11 mouse cellular contexts compared by ENCODE assay signal in genomic region chr17:27969896-27970295, GRCm38 (mm10).
DNase-seq lines count a peak whose midpoint lies in the region; ATAC-seq and TF ChIP-seq lines count a peak whose summit lies in the region.
"Had no signal": no experiment of that assay in that cellular context is flagged by ENCODE, and none has a peak within 500 bp of the region (broad histone marks: within the 10 kb centered on the region; RNA-seq: fewer than 3 reads in every experiment).

No protein-coding gene starts in this region.

- no peak overlapping the region for H3K4me3 ChIP-seq in heart, embryonic 14.5 days (ENCODE audit: control insufficient read depth in 1 of 2, insufficient read depth in 1 of 2, low read depth in 1 of 2, low read length in 2 of 2)
- no peak overlapping the region for H3K4me3 ChIP-seq in liver, adult 2 months (ENCODE audit: insufficient read depth, low read depth, low read length)
- H3K4me3 ChIP-seq in heart, embryonic 16.5 days (ENCODE audit: low read length), result no peak overlapping the region
- no peak overlapping the region for H3K4me3 ChIP-seq in cerebellum, adult 2 months (replicated peaks; ENCODE audit: insufficient read depth, low read depth, low read length)
- H3K4me3 ChIP-seq: hindbrain, embryonic 12.5 days had no signal

- no peak overlapping the region for H3K4me2 ChIP-seq in heart, embryonic 14.5 days (ENCODE audit: low read length)
- no peak overlapping the region for H3K4me2 ChIP-seq in heart, embryonic 16.5 days (ENCODE audit: low read depth, low read length)
- H3K4me2 ChIP-seq: hindbrain, embryonic 12.5 days had no signal

- H3K9me3 ChIP-seq in heart, embryonic 14.5 days (ENCODE audit: control insufficient read depth, low read length), result no peaks in the 10 kb centered on the region
- H3K9me3 ChIP-seq in heart, embryonic 16.5 days (replicated peaks; ENCODE audit: control insufficient read depth, low read length), result no peaks in the 10 kb centered on the region
- H3K9me3 ChIP-seq: hindbrain, embryonic 12.5 days had no signal

- H3K36me3 ChIP-seq in heart, embryonic 14.5 days (ENCODE audit: control insufficient read depth, insufficient read depth, low read length), result no peaks in the 10 kb centered on the region
- H3K36me3 ChIP-seq in liver, adult 2 months (ENCODE audit: control insufficient read depth, insufficient read depth, low read length), result no peaks in the 10 kb centered on the region
- no peaks in the 10 kb centered on the region for H3K36me3 ChIP-seq in heart, embryonic 16.5 days (ENCODE audit: control insufficient read depth, insufficient read depth)

- ATAC-seq in heart, embryonic 14.5 days (ENCODE audit: insufficient number of reproducible peaks, insufficient read depth, low FRiP score, low read depth), result no peak
- no peak for ATAC-seq in heart, embryonic 16.5 days (replicated peaks; ENCODE audit: extremely low read depth, insufficient read depth, low FRiP score)
- ATAC-seq: activated CD4-positive, CD25-positive, alpha-beta regulatory T cell, adult 4 months had no signal

- H3K79me2 ChIP-seq in liver, adult 2 months (ENCODE audit: control insufficient read depth, insufficient read depth, low read length), result peaks cover 40% of the 10 kb centered on the region; the same call in 1 of the 2 replicates

- intact Hi-C loops in heart, postnatal 25 days (cut with DNase I), result no loop called here

- TF ChIP-seq POLR2A in liver, adult 2 months (IDR thresholded peaks at IDR 0.05; ENCODE audit: extremely low read depth, insufficient read depth, low read length), result no peak
- TF ChIP-seq POLR2A in cerebellum, adult 2 months (IDR thresholded peaks at IDR 0.05; ENCODE audit: borderline replicate concordance, insufficient read depth, low read length), result no peak

- peaks cover 45 to 55% of the 10 kb centered on the region in 2 experiments for H3K4me1 ChIP-seq in heart, embryonic 14.5 days (ENCODE audit: control insufficient read depth in 2 of 2, insufficient read depth in 2 of 2, low read length in 2 of 2)
- H3K4me1 ChIP-seq in liver, adult 2 months (ENCODE audit: control insufficient read depth, insufficient read depth, low read length), result peaks cover 25% of the 10 kb centered on the region
- peaks cover 42% of the 10 kb centered on the region for H3K4me1 ChIP-seq in heart, embryonic 16.5 days (ENCODE audit: control insufficient read depth, insufficient read depth, low read length)
- H3K4me1 ChIP-seq in cerebellum, adult 2 months (ENCODE audit: control insufficient read depth, insufficient read depth, low read length), result peaks cover 51% of the 10 kb centered on the region

- TF ChIP-seq CTCF in liver, adult 2 months (IDR thresholded peaks at IDR 0.05; ENCODE audit: low read depth, low read length), result no peak
- no peak for TF ChIP-seq CTCF in cerebellum, adult 2 months (IDR thresholded peaks at IDR 0.05; ENCODE audit: borderline replicate concordance, insufficient read depth, low read depth, low read length)

- WGBS in heart, embryonic 14.5 days, result 75% methylated on average over 5 of the region's 5 CpGs
- 77% methylated on average over 5 of the region's 5 CpGs for WGBS in liver, adult 2 months
- 73% methylated on average over 5 of the region's 5 CpGs for WGBS in heart, embryonic 16.5 days
- WGBS in cerebellum, adult 2 months, result 83% methylated on average over 5 of the region's 5 CpGs

- H3K27ac ChIP-seq in heart, embryonic 14.5 days (replicated peaks in 1 of 2; ENCODE audit: control insufficient read depth in 1 of 2, insufficient read depth in 1 of 2, low read depth in 2 of 2, low read length in 2 of 2), result peak overlapping the region; percentile 24 to 57
- peak overlapping the region; percentile 83 for H3K27ac ChIP-seq in liver, adult 2 months (replicated peaks; ENCODE audit: insufficient read depth, low read depth, low read length)
- H3K27ac ChIP-seq in heart, embryonic 16.5 days (ENCODE audit: low read length), result peak overlapping the region; percentile 46
- H3K27ac ChIP-seq in cerebellum, adult 2 months (ENCODE audit: insufficient read depth, low read length), result no peak overlapping the region; the same call in 1 of the 2 replicates
- H3K27ac ChIP-seq: hindbrain, embryonic 12.5 days had no signal

- no peak overlapping the region for H3K9ac ChIP-seq in heart, embryonic 14.5 days (ENCODE audit: low read length)
- H3K9ac ChIP-seq in liver, adult 2 months (ENCODE audit: low read depth, low read length), result no peak overlapping the region
- H3K9ac ChIP-seq in heart, embryonic 16.5 days (ENCODE audit: low read length), result no peak overlapping the region
- H3K9ac ChIP-seq: hindbrain, embryonic 12.5 days had no signal

- no peaks in the 10 kb centered on the region for H3K27me3 ChIP-seq in heart, embryonic 14.5 days (ENCODE audit: control insufficient read depth, insufficient read depth, low read length)
- no peaks in the 10 kb centered on the region for H3K27me3 ChIP-seq in liver, adult 2 months (ENCODE audit: control insufficient read depth, insufficient read depth, low read length)
- H3K27me3 ChIP-seq in heart, embryonic 16.5 days (ENCODE audit: control insufficient read depth, insufficient read depth, low read length), result no peaks in the 10 kb centered on the region
- H3K27me3 ChIP-seq in cerebellum, adult 2 months (ENCODE audit: control insufficient read depth, insufficient read depth, low read length), result no peaks in the 10 kb centered on the region
- H3K27me3 ChIP-seq: hindbrain, embryonic 12.5 days had no signal

- no peak for DNase-seq in heart, postnatal 25 days (ENCODE audit: low spot score)
- DNase-seq in liver, adult 2 months (ENCODE audit: extremely low read depth, low read depth, low spot score), result no peak
- DNase-seq in liver, result no peak
- DNase-seq in lung, postnatal 36 days, result peak; percentile 55
- DNase-seq in cerebellum, adult 2 months, result no peak
- DNase-seq: cerebellum, adult 9-11 months; right cerebral cortex, postnatal 25 days had no signal
